Mouse (Mus musculus): ENCODE results near the gene Cetn3.
A peak's percentile ranks its signal among the peaks of the same experiment; 100 is the strongest.

Gene Cetn3

DNA sequence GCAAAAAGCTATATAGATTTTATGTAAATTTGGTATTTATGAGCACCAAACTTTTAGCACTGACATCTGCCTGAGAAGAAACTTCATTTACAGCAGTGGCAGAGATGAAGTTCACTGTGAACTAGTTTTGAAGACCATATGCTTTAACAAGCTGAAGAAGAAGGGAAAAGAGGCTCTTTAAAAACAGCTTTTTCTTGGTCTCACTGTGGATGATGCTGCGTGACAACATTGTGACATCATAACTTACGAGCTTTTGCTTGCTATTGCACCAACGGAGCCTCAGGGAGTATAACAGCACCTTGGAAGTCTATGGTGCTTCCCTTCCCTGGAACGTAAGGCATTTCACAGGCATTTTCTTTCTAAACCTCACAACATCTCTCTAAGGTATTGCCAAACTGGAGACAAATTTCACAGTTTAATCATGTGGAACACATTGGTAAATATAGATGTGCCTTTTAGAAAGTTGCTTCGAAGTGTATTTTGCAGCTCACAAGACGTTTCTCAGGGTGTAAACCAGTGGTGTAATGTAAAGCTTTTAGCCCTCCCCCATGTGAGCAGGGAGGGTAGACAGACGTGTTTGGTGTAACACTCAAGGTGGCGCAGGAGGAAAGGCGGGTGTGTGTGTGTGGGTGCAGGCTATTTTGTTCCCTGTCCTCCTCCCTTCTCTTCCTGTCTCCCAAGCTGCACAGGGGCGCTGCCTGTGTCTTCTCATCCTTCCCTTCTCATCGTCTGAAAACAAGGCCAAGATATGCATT lies 41.9 kb downstream of the Cetn3 start:
- no peak for DNase-seq (ENCODE audit: low spot score)

GRCm38 (mm10) chr13:81828486-81828885 lies 45.6 kb downstream of the Cetn3 start:
- DNase-seq (ENCODE audit: low spot score) = peak; percentile 46

- no peak for DNase-seq (ENCODE audit: low spot score)
Observed at GRCm38 (mm10) chr13:81831838-81832237, 49.0 kb downstream of the Cetn3 start.

GRCm38 (mm10) chr13:81836386-81837177 lies 53.7 kb downstream of the Cetn3 start:
- DNase-seq (ENCODE audit: low spot score) = no peak

DNA sequence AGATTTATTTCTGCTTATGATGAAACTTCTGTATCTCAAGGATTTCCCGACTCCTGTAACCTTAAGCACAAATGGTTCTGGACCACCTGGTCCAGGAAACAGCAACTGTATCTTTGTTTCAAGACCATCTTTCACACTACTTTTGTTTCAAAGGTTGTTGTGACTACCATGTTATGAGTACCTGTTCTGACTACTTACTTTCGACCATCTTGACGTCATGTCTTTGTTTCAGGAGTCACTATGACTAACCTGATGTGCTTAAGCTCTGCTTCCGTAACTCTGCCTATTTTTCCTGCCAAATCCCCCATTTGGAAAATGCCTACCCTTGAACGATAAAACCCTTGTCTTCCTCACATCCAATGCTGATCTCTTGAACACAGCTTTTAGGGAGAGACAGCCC lies 55.1 kb downstream of the Cetn3 start:
- DNase-seq (ENCODE audit: low spot score) = no peak

DNA sequence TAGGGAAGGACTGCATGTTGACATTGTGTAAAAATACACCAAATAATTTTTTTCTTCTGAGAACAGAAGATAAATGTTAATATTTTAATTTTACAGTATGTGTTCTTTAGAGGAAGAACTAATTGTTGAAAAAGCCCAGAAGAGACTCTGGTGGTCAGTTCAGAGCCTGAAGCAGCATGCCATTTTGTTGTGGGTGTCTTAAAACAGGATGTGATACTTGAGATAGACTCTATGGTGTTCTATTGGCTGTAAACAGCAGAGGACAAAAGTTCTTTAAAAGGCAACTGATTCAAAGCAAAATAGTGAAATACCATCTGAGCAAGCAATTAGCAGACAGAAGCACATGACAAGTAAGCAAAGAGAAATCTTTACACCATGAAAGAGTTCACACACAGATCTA lies 56.1 kb downstream of the Cetn3 start:
- no peak for DNase-seq (ENCODE audit: low spot score)

DNA sequence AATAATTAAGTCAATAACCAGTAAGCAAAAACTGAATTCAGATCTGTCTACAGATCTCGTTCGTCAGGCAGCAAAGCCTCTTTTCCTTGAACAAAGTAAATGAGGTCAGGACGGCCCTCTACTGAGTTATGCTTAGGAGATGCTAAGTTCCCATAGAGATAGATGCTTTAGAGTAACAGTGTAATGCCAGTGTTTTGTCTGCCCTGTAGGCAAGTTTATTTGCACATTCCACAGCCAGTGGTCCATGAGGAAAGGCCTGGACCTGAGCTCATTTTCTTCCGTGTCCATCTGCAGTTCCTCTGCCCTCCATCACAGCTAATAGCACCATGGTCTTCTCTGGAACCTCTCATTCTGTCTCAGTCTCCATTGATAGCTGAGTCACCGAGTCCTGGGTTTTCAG lies 57.4 kb downstream of the Cetn3 start:
- DNase-seq (ENCODE audit: low spot score) = no peak

DNA sequence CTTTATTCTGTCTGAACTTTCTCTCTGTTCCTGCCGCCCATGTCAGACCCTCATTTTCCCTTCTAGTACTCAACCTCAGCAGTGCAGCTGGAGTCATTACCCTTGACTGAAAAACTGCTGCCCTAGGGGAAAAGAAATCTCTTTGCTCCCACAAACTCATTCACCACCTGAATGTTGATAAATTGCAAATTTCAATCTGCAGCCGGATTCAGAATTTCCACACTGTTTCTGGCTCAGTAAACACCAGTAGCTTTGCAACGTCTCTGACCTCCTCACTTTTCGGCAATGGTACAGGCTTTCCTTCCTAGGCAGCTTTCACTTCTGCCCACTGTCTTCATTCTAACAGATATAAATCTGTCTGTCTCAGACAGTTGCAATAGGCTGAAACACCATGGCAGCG lies 57.8 kb downstream of the Cetn3 start:
- DNase-seq (ENCODE audit: low spot score) = no peak

- no peak for DNase-seq (ENCODE audit: low spot score)
Observed at GRCm38 (mm10) chr13:81842278-81842677, 59.4 kb downstream of the Cetn3 start.
